Mouse (Mus musculus): Measurements from ENCODE around the gene Clcn3. TPM values are rescaled to one million over a fixed set of nuclear protein-coding genes. Genes with fewer than 3 reads are reported as not detected.

Clcn3 gene
- total and polyA plus RNA-seq, 3 experiments = 21.9 to 37.3 (median 29.2) TPM

DNA sequence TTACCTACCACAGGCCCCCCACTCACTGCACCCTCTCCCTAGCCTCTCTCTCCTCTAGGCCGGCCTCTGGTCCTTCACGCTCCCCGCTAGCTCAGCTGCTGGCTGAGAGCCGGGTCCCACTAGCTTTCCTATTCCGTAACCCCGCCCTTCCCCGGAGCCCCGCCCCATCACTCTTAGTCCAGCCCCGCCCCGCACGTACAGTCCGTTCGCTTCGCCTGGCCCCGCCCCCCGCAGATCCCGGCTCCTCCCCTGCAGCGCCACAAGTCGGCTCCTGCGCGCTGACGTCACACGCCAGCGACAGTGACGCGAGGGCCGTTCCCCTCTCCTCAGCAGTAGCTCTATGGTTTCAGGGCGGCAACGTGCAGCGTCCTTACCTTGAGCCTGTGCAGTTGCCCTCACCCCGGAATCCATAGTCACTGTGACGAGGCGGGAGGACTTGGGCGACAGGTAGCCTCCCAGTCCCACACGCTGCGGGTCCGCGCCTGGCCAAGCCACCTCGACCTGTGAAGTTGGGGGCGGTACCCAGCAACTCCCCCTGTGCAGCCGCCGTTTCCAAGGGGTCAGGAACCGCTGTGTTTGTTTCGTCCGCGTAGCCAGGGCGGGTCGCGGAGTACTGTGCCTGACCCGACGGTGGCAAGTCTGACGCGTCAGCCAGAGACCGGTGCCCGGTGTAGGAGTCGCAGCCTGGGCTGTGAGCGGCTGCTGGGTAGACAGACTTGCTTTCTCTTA lies 10.0 kb upstream of the Clcn3 start, which contains the start of gene Nek1:
TSS of gene Nek1 (plus strand) at position 286 of the 729 bp plus-strand sequence.
- Histone ChIP-seq H3K27me3 (replicated peaks) (no peaks in the 10 kb centered on the region), H3K9me3 (replicated peaks; ENCODE audit: low read length) (peaks cover 1% of the 10 kb centered on the region), H3K4me2 (ENCODE audit: insufficient read depth, low read depth, poor library complexity, severe bottlenecking) (peak within 1 kb of the TSS; percentile 72), H3K27ac (ENCODE audit: insufficient read depth, low read depth) (peak within 1 kb of the TSS; percentile 54), H3K4me3 (replicated peaks in 1 of 3; ENCODE audit: low read depth in 2 of 3, low read length in 2 of 3, poor library complexity in 1 of 3) (peak within 1 kb of the TSS; percentile 65 to 85 (median 82)), H3K79me2 (replicated peaks; ENCODE audit: control insufficient read depth, extremely low read depth, insufficient read depth, poor library complexity, severe bottlenecking) (no peaks in the 10 kb centered on the region), H3K4me1 (ENCODE audit: control insufficient read depth in 1 of 2, insufficient read depth in 2 of 2) (peaks cover 2 to 22% of the 10 kb centered on the region in 2 experiments), H3K9ac (ENCODE audit: insufficient read depth, low read depth) (peak within 1 kb of the TSS; percentile 55), H3K36me3 (replicated peaks in 1 of 2; ENCODE audit: control insufficient read depth in 1 of 2, insufficient read depth in 1 of 2, low read length in 1 of 2) (peaks cover 0 to 2% of the 10 kb centered on the region in 2 experiments)
- peak; percentile 95 for DNase-seq (ENCODE audit: extremely low read depth)
- in situ Hi-C loops (cut with MboI; ENCODE audit: low pct_ligation_motif_present, low pct_unique_long_range_greater_than_20kb, low sequenced_read_pairs) = no loop called here
- dilution Hi-C loops (cut with MboI; ENCODE audit: extremely low pct_ligation_motif_present, extremely low pct_unique_long_range_greater_than_20kb, low sequenced_read_pairs) = no loop called here
- no peak for TF ChIP-seq JUN (IDR thresholded peaks at IDR 0.05; ENCODE audit: insufficient read depth, low read depth, low read length)
- 0 out of 2 replicates have a peak, but pooled peaks have one; percentile 33 for TF ChIP-seq RCOR1 (conservative IDR thresholded peaks at IDR 0.05; ENCODE audit: low read depth, low read length)
- TF ChIP-seq EP300 (IDR thresholded peaks at IDR 0.05; ENCODE audit: low read length) = no peak
- TF ChIP-seq ZKSCAN1 (IDR thresholded peaks at IDR 0.05; ENCODE audit: borderline replicate concordance, low read depth, low read length) = no peak
- no peak for TF ChIP-seq TBP (conservative IDR thresholded peaks at IDR 0.05; ENCODE audit: low read depth, low read length)
- TF ChIP-seq BHLHE40 (IDR thresholded peaks at IDR 0.05; ENCODE audit: low read depth, low read length) = 0 out of 2 replicates have a peak, but pooled peaks have one; percentile 10
- TF ChIP-seq CTCF (conservative IDR thresholded peaks at IDR 0.05 in 1 of 2, IDR thresholded peaks at IDR 0.05 in 1 of 2; ENCODE audit: low read depth in 2 of 2, low read length in 2 of 2) = no peak
- peak; percentile 49; the same call in 1 of the 2 replicates for TF ChIP-seq IRF4 (IDR thresholded peaks at IDR 0.05; ENCODE audit: low read depth, low read length)
- TF ChIP-seq HCFC1 (IDR thresholded peaks at IDR 0.05; ENCODE audit: low read depth, low read length) = peak; percentile 79
- peak; percentile 93 for TF ChIP-seq NELFE (IDR thresholded peaks at IDR 0.05; ENCODE audit: low read depth, low read length)
- TF ChIP-seq ZMIZ1 (IDR thresholded peaks at IDR 0.05; ENCODE audit: low read depth, low read length) = peak; percentile 79
- TF ChIP-seq PAX5 (IDR thresholded peaks at IDR 0.05; ENCODE audit: low read length) = no peak
- TF ChIP-seq E2F4 (IDR thresholded peaks at IDR 0.05; ENCODE audit: insufficient replicate concordance, low read depth, low read length) = no peak
- TF ChIP-seq CHD2 (IDR thresholded peaks at IDR 0.05; ENCODE audit: low read length) = no peak
- TF ChIP-seq MAFK (IDR thresholded peaks at IDR 0.05; ENCODE audit: insufficient replicate concordance, low read length) = no peak
- TF ChIP-seq UBTF (IDR thresholded peaks at IDR 0.05; ENCODE audit: low read depth, low read length) = no peak
- TF ChIP-seq POLR2A (IDR thresholded peaks at IDR 0.05; ENCODE audit: low read depth, low read length) = peak; percentile 70
- peak; percentile 26; the same call in 1 of the 2 replicates for TF ChIP-seq ETS1 (conservative IDR thresholded peaks at IDR 0.05; ENCODE audit: low read depth, low read length)
- peak; percentile 48; the same call in 1 of the 2 replicates for TF ChIP-seq MEF2A (IDR thresholded peaks at IDR 0.05; ENCODE audit: borderline replicate concordance, low read depth, low read length)
- TF ChIP-seq CHD1 (IDR thresholded peaks at IDR 0.05; ENCODE audit: low read depth, low read length) = no peak
- peak; percentile 87 for TF ChIP-seq MXI1 (IDR thresholded peaks at IDR 0.05; ENCODE audit: low read depth, low read length)
- TF ChIP-seq USF1 (IDR thresholded peaks at IDR 0.05; ENCODE audit: low read depth, low read length) = no peak
- TF ChIP-seq RAD21 (IDR thresholded peaks at IDR 0.05; ENCODE audit: low read depth, low read length) = no peak
- peak; percentile 34; the same call in 1 of the 2 replicates for TF ChIP-seq NRF1 (IDR thresholded peaks at IDR 0.05; ENCODE audit: low read depth, low read length)
- no peak for TF ChIP-seq SMC3 (IDR thresholded peaks at IDR 0.05; ENCODE audit: low read depth, low read length)
- TF ChIP-seq SIN3A (IDR thresholded peaks at IDR 0.05; ENCODE audit: low read length) = peak; percentile 92
- peak; percentile 76; the same call in 1 of the 2 replicates for TF ChIP-seq MAX (IDR thresholded peaks at IDR 0.05; ENCODE audit: low read length)
- peak; percentile 65 for TF ChIP-seq GABPA (IDR thresholded peaks at IDR 0.05; ENCODE audit: insufficient replicate concordance, low read depth, low read length)
- peak; percentile 50 for TF ChIP-seq ELF1 (IDR thresholded peaks at IDR 0.05; ENCODE audit: low read depth, low read length)
- TF ChIP-seq JUND (conservative IDR thresholded peaks at IDR 0.05; ENCODE audit: low read depth, low read length) = no peak
- 0 out of 2 replicates have a peak, but pooled peaks have one; percentile 30 for TF ChIP-seq KAT2A (IDR thresholded peaks at IDR 0.05; ENCODE audit: insufficient replicate concordance, low read length)
- peak; percentile 32; the same call in 1 of the 2 replicates for TF ChIP-seq MAZ (IDR thresholded peaks at IDR 0.05; ENCODE audit: low read depth, low read length)
- peak; percentile 58; the same call in 1 of the 2 replicates for TF ChIP-seq MYC (IDR thresholded peaks at IDR 0.05; ENCODE audit: low read depth, low read length)
- TF ChIP-seq USF2 (conservative IDR thresholded peaks at IDR 0.05; ENCODE audit: low read depth, low read length) = no peak
- TF ChIP-seq ZNF384 (IDR thresholded peaks at IDR 0.05; ENCODE audit: low read depth, low read length) = no peak
- peak; percentile 74; the same call in 1 of the 2 replicates for TF ChIP-seq POLR2AphosphoS2 (IDR thresholded peaks at IDR 0.05; ENCODE audit: low read depth, low read length)
- no peak for TF ChIP-seq ZC3H11A (IDR thresholded peaks at IDR 0.05; ENCODE audit: low read depth, low read length)
- TF ChIP-seq TCF12 (IDR thresholded peaks at IDR 0.05; ENCODE audit: low read depth, low read length) = peak; percentile 62; the same call in 1 of the 2 replicates

Data from CH12.LX (cell line).